Mouse (Mus musculus) intestine, postnatal 0 days (tissue): ENCODE data around the gene Gm8297. TPM values are rescaled to one million over a fixed set of nuclear protein-coding genes. Genes with fewer than 3 reads are reported as not detected.
"Not testable (repeated sequence)": the region's sequence is repeated elsewhere in the genome, so short reads cannot be mapped to it uniquely, and the experiment has no call there.

ENCODE experiments used
- ATAC-seq: fragments of 200-750 bp; cut with Nextera tagmentation; 2 replicates; pipeline ENCODE4 v1.8.0; 2017; ENCODE audit warnings: mild to moderate bottlenecking, moderate TSS enrichment, moderate library complexity
- H3K27ac ChIP-seq: fragments of 300-500 bp; sonication (generic); 2 replicates; pipeline ENCODE4 v1.5.1; 2014; ENCODE audit warnings: mild to moderate bottlenecking, low read depth, low read length, moderate library complexity
- H3K27me3 ChIP-seq: fragments of 300-500 bp; sonication (generic); replicated peaks from 2 replicates; pipeline ENCODE4 v1.6.1; 2014; ENCODE audit warnings: low read length, mixed read lengths; ENCODE audit not compliant: control insufficient read depth, insufficient read depth
- H3K36me3 ChIP-seq: fragments of 300-500 bp; sonication (generic); 2 replicates; pipeline ENCODE4 v1.6.1; 2014; ENCODE audit warnings: mild to moderate bottlenecking, moderate library complexity; ENCODE audit not compliant: control insufficient read depth, insufficient read depth
- H3K4me1 ChIP-seq: fragments of 300-500 bp; sonication (generic); replicated peaks from 2 replicates; pipeline ENCODE4 v1.6.1; 2014; ENCODE audit warnings: antibody characterized with exemption, low read length, mixed read lengths; ENCODE audit not compliant: control insufficient read depth, insufficient read depth
- H3K4me2 ChIP-seq: fragments of 300-500 bp; sonication (generic); replicated peaks from 2 replicates; pipeline ENCODE4 v1.6.1; 2014; ENCODE audit warnings: low read depth, mild to moderate bottlenecking, moderate library complexity
- H3K4me3 ChIP-seq: fragments of 300-500 bp; sonication (generic); 2 replicates; pipeline ENCODE4 v1.5.1; 2014; ENCODE audit warnings: low read depth, low read length
- H3K9ac ChIP-seq: fragments of 300-500 bp; sonication (generic); 2 replicates; pipeline ENCODE4 v1.6.1; 2014; ENCODE audit warnings: mild to moderate bottlenecking, low read depth, low read length
- H3K9me3 ChIP-seq: fragments of 300-500 bp; sonication (generic); 2 replicates; pipeline ENCODE4 v1.6.1; 2016; ENCODE audit warnings: mixed run types; ENCODE audit not compliant: control insufficient read depth
- WGBS: fragments of 180-500 bp; shearing (Covaris S2); extraction: QIAGEN DNeasy Blood & Tissue Kit; methylation state at CpG from one replicate; pipeline ENCODE4 v1.1.7; 2014; 5-methylcytosine and 5-hydroxymethylcytosine counted together
- polyA plus RNA-seq: library from polyadenylated mRNA; unstranded; fragments of >200 nt; fragmentation: Nextera tagmentation; extraction: Ambion mirVana; gene quantifications from 2 replicates; pipeline ENCODE4 v1.2.1, GENCODE M21; 2015

Gm8297 gene
- polyA plus RNA-seq = not detected in 2 replicates

DNA sequence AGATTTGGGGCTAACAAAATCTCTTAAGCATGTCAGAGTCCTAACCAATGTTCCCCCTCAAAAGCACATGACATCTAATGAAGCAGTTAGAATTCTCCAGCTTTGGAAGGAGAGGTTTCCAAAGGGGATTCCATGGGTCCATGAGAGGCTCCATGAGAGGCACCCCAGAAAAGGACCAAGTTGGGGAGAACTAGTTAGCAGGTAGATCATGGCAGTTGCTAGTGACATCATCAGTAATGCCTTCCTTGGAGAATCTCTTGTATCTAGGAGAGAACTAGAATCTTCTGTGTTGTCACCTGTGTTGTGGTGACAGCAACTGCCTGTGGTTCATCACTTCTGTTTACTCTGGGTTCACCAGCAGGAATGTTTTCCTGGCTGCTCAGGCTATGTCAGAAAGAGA lies at the start of gene Gm8297:
Gene Gm8297, plus strand, starts transcription at position 301 of the 400 bp plus-strand sequence.
- H3K36me3 ChIP-seq, H3K9ac ChIP-seq, H3K4me3 ChIP-seq, H3K9me3 ChIP-seq, H3K4me1 ChIP-seq, H3K27ac ChIP-seq, ATAC-seq, H3K4me2 ChIP-seq, H3K27me3 ChIP-seq: not testable (repeated sequence)

- H3K4me2 ChIP-seq, H3K9me3 ChIP-seq, H3K27ac ChIP-seq, H3K36me3 ChIP-seq, H3K27me3 ChIP-seq, H3K4me3 ChIP-seq, H3K9ac ChIP-seq, H3K4me1 ChIP-seq, ATAC-seq: not testable (repeated sequence)
- WGBS = no CpG with 5 or more reads among the region's 2 CpGs
Measured at GRCm38 (mm10) chr14:5015591-5015990, 31.9 kb downstream of the Gm8297 start, which contains the start of gene Gm3298. Gm3298 (plus strand) TSS chr14:5015891.

Other genes with a start within 250 kb of the Gm8297 start
- not detected in 2 replicates for gene Gm9602, start 207.6 kb upstream of the Gm8297 start, polyA plus RNA-seq
- gene Gm3269, start 145.8 kb upstream of the Gm8297 start, polyA plus RNA-seq = not detected in 2 replicates
- gene Gm3264, start 128.4 kb upstream of the Gm8297 start, polyA plus RNA-seq = not detected in 2 replicates
- gene Gm3278, start 91.5 kb upstream of the Gm8297 start, polyA plus RNA-seq = 0.10 TPM in 1 of 2 replicates, not detected in the other
- gene Gm3298, start 32.0 kb downstream of the Gm8297 start, polyA plus RNA-seq = not detected in 2 replicates
- not detected in 2 replicates for gene 4930555G01Rik, start 66.7 kb downstream of the Gm8297 start, polyA plus RNA-seq
- gene Gm8281, start 87.1 kb downstream of the Gm8297 start, polyA plus RNA-seq = 0.16 and 0.17 TPM in 2 replicates
- gene Gm8279, start 147.6 kb downstream of the Gm8297 start, polyA plus RNA-seq = not detected in 2 replicates
- gene Gm3317, start 180.6 kb downstream of the Gm8297 start, polyA plus RNA-seq = not detected in 2 replicates
- not detected in 2 replicates for gene Gm8271, start 201.9 kb downstream of the Gm8297 start, polyA plus RNA-seq